Mouse (Mus musculus) heart, postnatal 0 days (tissue): ENCODE results near the gene Aox3. TPM values are rescaled to one million over a fixed set of nuclear protein-coding genes. Genes with fewer than 3 reads are reported as not detected.
A peak's percentile ranks its signal among the peaks of the same experiment; 100 is the strongest.

Experiments used
- ATAC-seq: fragments of 200-750 bp; cut with Nextera tagmentation; 2 replicates; pipeline ENCODE4 v1.8.0; 2017; ENCODE audit warnings: low read depth, moderate number of reproducible peaks, moderate library complexity; ENCODE audit not compliant: insufficient read depth
- DNase-seq: peaks from one replicate; pipeline ENCODE4 v3.0.0-alpha.2; 2016; ENCODE audit warnings: low spot score
- H3K27ac ChIP-seq: fragments of 300-500 bp; sonication (generic); 2 replicates; pipeline ENCODE4 v1.5.1; 2014; ENCODE audit warnings: low read depth, mild to moderate bottlenecking
- H3K27me3 ChIP-seq: fragments of 300-500 bp; sonication (generic); 2 replicates; pipeline ENCODE4 v1.6.1; 2014; ENCODE audit warnings: low read length, mixed read lengths; ENCODE audit not compliant: control insufficient read depth, insufficient read depth
- H3K36me3 ChIP-seq: fragments of 300-500 bp; sonication (generic); replicated peaks from 2 replicates; pipeline ENCODE4 v1.6.1; 2014; ENCODE audit warnings: low read length, mixed read lengths; ENCODE audit not compliant: control insufficient read depth, insufficient read depth
- H3K4me1 ChIP-seq: fragments of 300-500 bp; sonication (generic); 2 replicates; pipeline ENCODE4 v1.6.1; 2014; ENCODE audit warnings: antibody characterized with exemption; ENCODE audit not compliant: control insufficient read depth, insufficient read depth
- H3K4me2 ChIP-seq: fragments of 300-500 bp; sonication (generic); 2 replicates; pipeline ENCODE4 v1.6.1; 2014; ENCODE audit warnings: low read depth, mild to moderate bottlenecking, low read length, moderate library complexity
- H3K4me3 ChIP-seq: fragments of 300-500 bp; sonication (generic); 2 replicates; pipeline ENCODE4 v1.5.1; 2014; ENCODE audit warnings: low read depth, low read length
- H3K9ac ChIP-seq: fragments of 300-500 bp; sonication (generic); replicated peaks from 2 replicates; pipeline ENCODE4 v1.6.1; 2014; ENCODE audit warnings: low read depth, low read length, mixed read lengths
- H3K9me3 ChIP-seq: fragments of 300-500 bp; sonication (generic); replicated peaks from 2 replicates; pipeline ENCODE4 v1.6.1; 2016; ENCODE audit warnings: low read length; ENCODE audit not compliant: control insufficient read depth
- CTCF ChIP-seq: IDR thresholded peaks from 2 replicates; pipeline ENCODE4 v1.5.1; 2016; ENCODE audit warnings: antibody characterized with exemption, control low read depth, low read depth
- EP300 ChIP-seq: IDR thresholded peaks from 2 replicates; pipeline ENCODE4 v1.6.1; 2016; ENCODE audit warnings: antibody characterized with exemption, low read depth
- WGBS: fragments of 180-500 bp; shearing (Covaris S2); extraction: QIAGEN DNeasy Blood & Tissue Kit; methylation state at CpG from one replicate; pipeline ENCODE4 v1.1.7; 2014; 5-methylcytosine and 5-hydroxymethylcytosine counted together
- polyA plus RNA-seq: library from polyadenylated mRNA; unstranded; fragments of >200 nt; fragmentation: Nextera tagmentation; extraction: Ambion mirVana; gene quantifications from 2 replicates; pipeline ENCODE4 v1.2.1, GENCODE M21; 2015
- total RNA-seq: library from RNA; depleted of rRNA; stranded (reverse); fragments of >200 nt; gene quantifications from 2 replicates; pipeline ENCODE4 v1.2.3, GENCODE M21; 2014; ENCODE audit warnings: low replicate concordance

Gene Aox3
- total and polyA plus RNA-seq, 2 experiments from 2014 or later, result 0.12 TPM; not detected in 1

DNA sequence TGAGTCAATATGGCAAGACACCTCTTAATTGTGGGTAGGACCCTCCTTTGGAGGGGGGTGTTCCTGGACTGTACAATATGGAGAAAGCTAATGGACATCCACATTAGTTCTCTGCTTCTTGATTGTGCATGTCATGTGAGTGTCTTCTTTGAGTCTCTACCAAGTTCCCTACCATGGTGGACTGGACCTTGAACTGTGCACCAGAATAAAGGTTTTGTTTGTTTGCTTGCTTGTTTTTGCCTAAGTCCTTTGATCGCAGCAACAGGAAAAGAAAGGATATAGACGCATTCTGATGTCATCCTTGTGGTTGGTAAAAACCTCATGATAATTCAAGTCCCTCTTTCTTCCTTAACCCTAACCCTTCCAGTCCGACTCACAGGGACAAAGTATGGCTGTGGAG is 5.3 kb downstream of the Aox3 start:
- DNase-seq, result no peak
- WGBS, result 79% methylated on average over 3 of the region's 3 CpGs
- H3K4me3 ChIP-seq, result no peak overlapping the region
- no peak overlapping the region for H3K4me2 ChIP-seq
- H3K9me3 ChIP-seq, result no peaks in the 10 kb centered on the region
- TF ChIP-seq EP300, result no peak
- no peak for TF ChIP-seq CTCF
- H3K27me3 ChIP-seq, result no peaks in the 10 kb centered on the region
- H3K4me1 ChIP-seq, result no peaks in the 10 kb centered on the region
- no peak overlapping the region for H3K9ac ChIP-seq
- H3K27ac ChIP-seq, result no peak overlapping the region
- no peaks in the 10 kb centered on the region for H3K36me3 ChIP-seq
- ATAC-seq, result no peak

DNA sequence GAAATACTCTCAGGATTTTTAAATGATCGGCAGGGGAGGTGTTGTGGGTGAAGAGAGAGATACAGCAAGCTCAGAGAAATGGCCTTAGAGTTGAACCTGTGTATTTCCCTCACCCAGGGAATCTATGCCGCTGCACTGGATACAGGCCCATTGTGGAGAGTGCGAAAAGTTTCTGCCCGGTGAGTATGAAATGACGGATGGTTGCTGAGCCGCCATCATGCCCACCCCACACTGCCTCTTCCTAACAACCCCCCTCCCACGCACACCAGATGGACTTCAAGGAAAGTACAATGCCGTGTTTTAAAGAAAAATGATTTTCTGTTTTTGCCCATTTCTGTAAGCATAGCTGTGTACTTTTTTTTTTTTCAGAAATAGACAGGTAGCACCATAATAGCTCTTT is 12.0 kb downstream of the Aox3 start:
- H3K36me3 ChIP-seq, result no peaks in the 10 kb centered on the region
- TF ChIP-seq EP300 (no peak), CTCF (no peak)
- no peaks in the 10 kb centered on the region for H3K4me1 ChIP-seq
- H3K4me3 ChIP-seq, result no peak overlapping the region
- no peak overlapping the region for H3K27ac ChIP-seq
- no peak overlapping the region for H3K9ac ChIP-seq
- H3K4me2 ChIP-seq, result no peak overlapping the region
- H3K9me3 ChIP-seq, result no peaks in the 10 kb centered on the region
- ATAC-seq, result no peak
- no peaks in the 10 kb centered on the region for H3K27me3 ChIP-seq
- DNase-seq, result no peak
- 81% methylated on average over 8 of the region's 8 CpGs for WGBS

DNA sequence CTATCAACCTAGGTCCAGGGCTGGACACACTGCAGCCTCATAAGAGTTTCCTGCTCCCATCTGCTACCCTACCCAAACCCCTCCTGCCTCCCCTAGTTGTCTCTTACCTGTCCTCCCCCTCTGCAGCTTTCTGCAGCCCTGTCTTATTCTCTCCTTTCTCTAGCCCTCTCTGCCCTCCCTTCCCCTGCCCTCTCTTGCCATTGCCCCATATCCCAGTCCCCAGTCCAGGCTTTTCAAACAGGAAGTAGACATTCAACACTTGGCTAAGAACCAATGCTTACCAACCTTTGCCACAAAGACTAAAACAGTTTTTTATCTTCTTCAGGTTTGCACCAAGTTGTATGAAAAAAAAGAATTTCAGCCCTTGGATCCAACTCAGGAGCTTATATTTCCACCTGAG is 25.0 kb downstream of the Aox3 start:
- H3K4me1 ChIP-seq, result no peaks in the 10 kb centered on the region
- TF ChIP-seq CTCF, result no peak
- no peaks in the 10 kb centered on the region for H3K9me3 ChIP-seq
- H3K4me2 ChIP-seq, result no peak overlapping the region
- H3K4me3 ChIP-seq, result no peak overlapping the region
- ATAC-seq (no peak), DNase-seq (no peak)
- H3K27ac ChIP-seq, result no peak overlapping the region
- H3K36me3 ChIP-seq, result no peaks in the 10 kb centered on the region
- no peaks in the 10 kb centered on the region for H3K27me3 ChIP-seq
- no peak overlapping the region for H3K9ac ChIP-seq

DNA sequence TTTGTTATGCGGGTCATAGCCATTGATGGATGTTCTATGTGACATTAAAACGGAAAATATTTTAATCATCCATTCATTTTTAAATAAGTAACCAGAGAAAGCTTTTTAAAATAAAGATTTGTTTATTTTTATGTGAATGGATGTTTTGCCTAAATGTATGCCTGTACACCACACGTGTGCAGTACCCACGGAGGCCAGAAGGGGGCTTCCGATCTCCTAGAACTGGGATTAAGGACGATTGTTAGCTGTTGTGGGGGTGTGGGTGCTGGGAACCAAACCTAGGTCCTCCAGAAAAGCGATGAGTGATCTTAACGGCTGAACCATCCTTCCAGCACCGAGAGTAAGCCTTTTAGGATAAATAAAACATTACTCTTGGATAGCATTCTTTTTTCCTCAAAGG is 26.1 kb downstream of the Aox3 start:
- Histone ChIP-seq H3K27me3 (no peaks in the 10 kb centered on the region), H3K9ac (no peak overlapping the region), H3K36me3 (no peaks in the 10 kb centered on the region), H3K4me3 (no peak overlapping the region), H3K9me3 (no peaks in the 10 kb centered on the region), H3K4me1 (no peaks in the 10 kb centered on the region), H3K4me2 (no peak overlapping the region), H3K27ac (no peak overlapping the region)
- WGBS, result 86% methylated on average over 9 of the region's 9 CpGs
- ATAC-seq (no peak), DNase-seq (no peak)
- no peak for TF ChIP-seq EP300
- no peak for TF ChIP-seq CTCF

DNA sequence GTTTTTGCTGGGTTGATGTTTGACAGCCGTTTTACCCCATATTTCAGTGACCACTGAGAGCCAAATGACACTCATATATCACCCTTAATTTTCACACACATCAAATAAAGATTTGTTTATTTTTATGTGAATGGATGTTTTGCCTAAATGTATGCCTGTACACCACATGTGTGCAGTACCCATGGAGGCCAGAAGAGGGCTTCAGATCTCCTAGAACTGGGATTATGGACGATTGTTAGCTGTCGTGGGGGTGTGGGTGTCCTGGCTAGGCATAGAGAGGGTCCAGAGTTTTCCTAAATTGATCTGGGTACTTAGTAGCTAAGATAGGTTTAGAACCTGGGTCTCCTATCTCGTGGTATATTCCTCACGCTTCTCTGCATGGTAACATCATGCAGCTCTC is 27.7 kb downstream of the Aox3 start:
- Histone ChIP-seq H3K27me3 (no peaks in the 10 kb centered on the region), H3K9me3 (no peaks in the 10 kb centered on the region), H3K27ac (no peak overlapping the region), H3K4me2 (no peak overlapping the region), H3K4me3 (no peak overlapping the region), H3K9ac (no peak overlapping the region), H3K4me1 (no peaks in the 10 kb centered on the region), H3K36me3 (no peaks in the 10 kb centered on the region)
- TF ChIP-seq EP300 (no peak), CTCF (no peak)
- DNase-seq (no peak), ATAC-seq (no peak)
- 82% methylated on average over 5 of the region's 5 CpGs for WGBS

DNA sequence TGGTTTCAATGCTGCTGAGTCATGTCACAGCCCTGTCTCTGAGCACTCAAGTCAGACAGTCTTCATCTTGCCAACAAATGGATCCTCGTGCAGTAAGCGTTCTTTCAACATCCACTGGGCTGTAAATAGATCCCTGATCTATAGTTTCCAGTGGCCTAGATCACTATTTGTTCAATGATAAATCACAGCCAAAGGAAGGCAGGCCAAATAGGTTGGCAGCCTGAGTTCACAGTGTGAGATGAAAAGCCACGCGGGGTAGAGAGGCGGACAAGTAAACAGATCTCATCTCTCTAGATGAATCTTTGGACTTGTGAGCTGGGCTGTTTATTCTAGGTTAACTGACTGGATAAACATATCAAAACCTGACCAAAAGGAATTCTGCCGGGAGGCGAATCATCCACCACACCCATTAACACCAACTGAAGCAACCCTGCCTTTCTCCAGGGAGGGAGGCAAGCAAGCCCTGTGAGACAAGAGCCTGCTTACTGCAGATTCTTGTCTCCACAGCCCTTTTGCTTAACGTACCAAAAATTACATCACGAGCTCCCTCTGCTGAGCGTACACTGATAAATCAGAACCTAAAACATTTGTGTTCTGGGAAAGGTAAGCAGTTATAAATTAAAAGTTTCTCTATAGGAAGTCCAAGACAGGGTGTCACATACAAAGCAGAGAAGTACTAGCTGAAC is 31.6 kb downstream of the Aox3 start:
- 56% methylated on average over 10 of the region's 10 CpGs for WGBS
- ATAC-seq (no peak), DNase-seq (no peak)
- Histone ChIP-seq H3K4me3 (no peak overlapping the region), H3K27me3 (no peaks in the 10 kb centered on the region), H3K4me2 (no peak overlapping the region), H3K9ac (no peak overlapping the region), H3K36me3 (no peaks in the 10 kb centered on the region), H3K4me1 (no peaks in the 10 kb centered on the region), H3K9me3 (no peaks in the 10 kb centered on the region), H3K27ac (no peak overlapping the region)
- TF ChIP-seq EP300 (no peak), CTCF (peak; percentile 34)
